Mouse (Mus musculus): ENCODE measurements around the gene Smox. TPM values are rescaled to one million over a fixed set of nuclear protein-coding genes. Genes with fewer than 3 reads are reported as not detected.

Gene Smox
- total and polyA plus RNA-seq, 2 experiments from 2014 or later: 55.4 to 67.9 TPM

GRCm38 (mm10) chr2:131527061-131527460 is 35.8 kb downstream of the Smox start:
- ATAC-seq: no peak
- WGBS: 45% methylated on average over 3 of the region's 3 CpGs

DNA sequence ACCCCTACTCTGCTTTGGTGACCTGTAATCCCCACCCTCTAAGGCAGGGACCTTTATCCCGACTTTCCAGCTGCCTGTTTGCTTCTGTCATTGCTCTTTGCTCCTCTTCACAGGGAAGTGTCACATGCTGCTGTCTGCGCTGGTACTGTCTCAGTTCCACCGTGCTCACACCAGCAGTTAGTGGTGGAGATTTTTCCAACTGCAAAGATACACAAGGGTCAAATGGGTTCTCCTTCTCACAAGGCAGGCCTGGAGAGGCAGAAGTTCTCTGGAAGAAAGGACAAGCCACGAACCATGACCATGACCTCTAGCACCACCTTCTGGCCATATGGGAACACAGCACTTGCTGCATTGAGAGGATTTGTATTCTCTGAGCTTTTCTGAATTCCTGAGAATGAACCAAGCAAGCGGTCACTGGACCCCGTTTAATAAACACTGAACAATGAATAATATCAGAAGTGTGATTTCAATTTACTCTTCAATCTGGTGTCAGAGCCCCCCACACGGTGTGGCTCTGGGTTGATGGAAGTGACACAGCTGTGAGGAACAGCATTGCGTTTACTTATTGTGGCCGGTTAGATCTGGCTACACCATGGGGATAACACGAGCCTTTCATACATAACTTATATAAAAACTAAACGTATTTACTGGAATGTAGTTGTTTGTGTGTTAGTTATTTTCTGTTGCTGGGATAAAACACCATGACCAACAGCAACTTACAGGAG is 38.8 kb downstream of the Smox start:
- Histone ChIP-seq H3K27ac (ENCODE audit: low read depth, low read length) (no peak overlapping the region), H3K9me3 (ENCODE audit: low read length) (no peaks in the 10 kb centered on the region), H3K9ac (no peak overlapping the region), H3K4me2 (ENCODE audit: low read depth) (no peak overlapping the region), H3K4me1 (ENCODE audit: insufficient read depth) (no peaks in the 10 kb centered on the region), H3K4me3 (ENCODE audit: low read depth, low read length) (no peak overlapping the region), H3K36me3 (ENCODE audit: insufficient read depth) (peaks cover 14% of the 10 kb centered on the region; the same call in 1 of the 2 replicates), H3K27me3 (ENCODE audit: insufficient read depth, low read length) (no peaks in the 10 kb centered on the region)
- TF ChIP-seq CTCF (IDR thresholded peaks at IDR 0.05; ENCODE audit: low read depth): peak; percentile 91
- ATAC-seq (peak; percentile 69; the same call in 1 of the 2 replicates), DNase-seq (peak; percentile 83)
- WGBS: 37% methylated on average over 11 of the region's 11 CpGs

More at GRCm38 (mm10) chr2:131527061-131527460, 35.8 kb downstream of the Smox start:
- no peaks in the 10 kb centered on the region for H3K27me3 ChIP-seq (ENCODE audit: insufficient read depth, low read length)
- no peak overlapping the region for H3K4me2 ChIP-seq (ENCODE audit: low read depth)
- no peaks in the 10 kb centered on the region for H3K9me3 ChIP-seq (ENCODE audit: low read length)
- H3K27ac ChIP-seq (ENCODE audit: low read depth, low read length): no peak overlapping the region
- H3K4me1 ChIP-seq (ENCODE audit: insufficient read depth): no peaks in the 10 kb centered on the region
- H3K36me3 ChIP-seq (ENCODE audit: insufficient read depth): peaks cover 22% of the 10 kb centered on the region
- peak; percentile 66 for TF ChIP-seq CTCF (IDR thresholded peaks at IDR 0.05; ENCODE audit: low read depth)
- no peak overlapping the region for H3K4me3 ChIP-seq (ENCODE audit: low read depth, low read length)
- DNase-seq: peak; percentile 43
- no peak overlapping the region for H3K9ac ChIP-seq

DNA sequence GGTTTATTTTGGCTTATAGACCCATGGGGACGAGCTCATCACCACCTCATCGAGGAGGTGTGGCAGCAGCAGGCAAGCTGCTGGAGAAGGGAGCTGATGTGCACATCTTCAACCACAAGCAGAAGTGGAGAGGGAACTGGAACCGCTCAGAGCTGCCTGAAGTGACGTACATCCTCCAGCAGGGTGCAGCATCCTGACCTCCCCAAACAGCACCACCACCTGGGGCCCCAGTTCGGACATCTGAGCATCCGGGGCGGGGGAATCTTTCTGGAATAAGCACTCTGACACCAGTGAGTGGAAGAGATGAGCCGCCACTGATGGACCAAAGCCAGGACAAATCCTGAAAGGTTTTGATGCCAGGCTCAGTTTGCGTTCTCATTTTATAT is 39.3 kb downstream of the Smox start:
- DNase-seq (peak; percentile 39), ATAC-seq (peak; percentile 60)
- H3K4me2 ChIP-seq (ENCODE audit: low read depth): no peak overlapping the region
- peak; percentile 71 for TF ChIP-seq CTCF (IDR thresholded peaks at IDR 0.05; ENCODE audit: low read depth)
- H3K9ac ChIP-seq: no peak overlapping the region
- no peaks in the 10 kb centered on the region for H3K9me3 ChIP-seq (ENCODE audit: low read length)
- no peaks in the 10 kb centered on the region for H3K4me1 ChIP-seq (ENCODE audit: insufficient read depth)
- H3K36me3 ChIP-seq (ENCODE audit: insufficient read depth): 0 out of 2 replicates have a peak, but pooled peaks cover 8% of the 10 kb centered on the region
- H3K27ac ChIP-seq (ENCODE audit: low read depth, low read length): no peak overlapping the region
- no peaks in the 10 kb centered on the region for H3K27me3 ChIP-seq (ENCODE audit: insufficient read depth, low read length)
- H3K4me3 ChIP-seq (ENCODE audit: low read depth, low read length): no peak overlapping the region
- WGBS: 19% methylated on average over 9 of the region's 9 CpGs

DNA sequence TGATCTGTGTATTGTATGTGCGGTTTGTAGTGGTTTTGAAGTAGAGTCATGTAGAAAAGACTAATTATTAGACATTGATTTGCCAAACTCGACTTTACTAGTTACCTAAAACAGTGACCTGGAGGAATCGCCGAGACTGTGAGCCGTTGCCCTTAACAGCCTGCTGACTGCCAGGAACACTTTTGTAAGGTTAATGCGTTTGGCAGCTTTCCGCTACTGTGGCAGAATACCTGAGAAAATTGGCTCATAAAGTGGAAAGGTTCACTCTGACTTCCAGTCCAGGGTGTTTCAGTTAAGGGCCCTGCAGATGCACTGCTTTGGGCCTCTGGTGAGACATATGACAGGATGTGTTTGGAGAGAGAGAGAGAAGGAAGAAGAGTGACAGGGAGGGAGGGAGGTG is 40.0 kb downstream of the Smox start:
- ATAC-seq: no peak
- WGBS: 85% methylated on average over 7 of the region's 7 CpGs

DNA sequence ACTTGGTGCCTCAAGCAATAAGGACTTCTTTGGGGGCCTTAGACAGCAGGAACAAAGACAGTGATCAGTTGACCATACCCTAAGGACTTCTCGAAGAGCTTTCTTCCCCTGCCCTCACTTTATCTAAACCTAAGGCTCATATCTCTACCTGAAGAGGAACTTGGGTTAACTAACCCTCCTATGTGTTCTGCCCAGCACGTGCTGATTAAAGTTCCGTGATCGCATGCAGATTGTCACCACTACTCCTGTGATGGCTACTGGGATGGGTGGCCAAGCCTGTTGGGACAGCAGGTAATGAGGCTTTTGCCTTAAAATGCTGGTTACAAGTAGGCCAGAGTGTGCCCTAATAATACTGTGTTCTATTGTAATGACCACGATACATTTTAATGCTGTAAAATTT is 43.9 kb downstream of the Smox start:
- Histone ChIP-seq H3K27ac (ENCODE audit: low read depth, low read length) (no peak overlapping the region), H3K4me1 (ENCODE audit: insufficient read depth) (no peaks in the 10 kb centered on the region), H3K4me2 (ENCODE audit: low read depth) (no peak overlapping the region), H3K9me3 (ENCODE audit: low read length) (no peaks in the 10 kb centered on the region), H3K27me3 (ENCODE audit: insufficient read depth, low read length) (no peaks in the 10 kb centered on the region), H3K4me3 (ENCODE audit: low read depth, low read length) (no peak overlapping the region), H3K9ac (no peak overlapping the region), H3K36me3 (ENCODE audit: insufficient read depth) (no peaks in the 10 kb centered on the region)
- no peak for TF ChIP-seq CTCF (IDR thresholded peaks at IDR 0.05; ENCODE audit: low read depth)
- ATAC-seq (no peak), DNase-seq (no peak)
- 89% methylated on average over 5 of the region's 5 CpGs for WGBS

More for the DNA sequence above, 40.0 kb downstream of the Smox start:
- H3K4me3 ChIP-seq (ENCODE audit: low read depth, low read length): no peak overlapping the region
- H3K9me3 ChIP-seq (ENCODE audit: low read length): no peaks in the 10 kb centered on the region
- 0 out of 2 replicates have a peak, but pooled peaks cover 4% of the 10 kb centered on the region for H3K36me3 ChIP-seq (ENCODE audit: insufficient read depth)
- no peak overlapping the region for H3K9ac ChIP-seq
- no peak for DNase-seq
- H3K4me1 ChIP-seq (ENCODE audit: insufficient read depth): no peaks in the 10 kb centered on the region
- no peak overlapping the region for H3K27ac ChIP-seq (ENCODE audit: low read depth, low read length)
- no peaks in the 10 kb centered on the region for H3K27me3 ChIP-seq (ENCODE audit: insufficient read depth, low read length)
- H3K4me2 ChIP-seq (ENCODE audit: low read depth): no peak overlapping the region
- no peak for TF ChIP-seq CTCF (IDR thresholded peaks at IDR 0.05; ENCODE audit: low read depth)

DNA sequence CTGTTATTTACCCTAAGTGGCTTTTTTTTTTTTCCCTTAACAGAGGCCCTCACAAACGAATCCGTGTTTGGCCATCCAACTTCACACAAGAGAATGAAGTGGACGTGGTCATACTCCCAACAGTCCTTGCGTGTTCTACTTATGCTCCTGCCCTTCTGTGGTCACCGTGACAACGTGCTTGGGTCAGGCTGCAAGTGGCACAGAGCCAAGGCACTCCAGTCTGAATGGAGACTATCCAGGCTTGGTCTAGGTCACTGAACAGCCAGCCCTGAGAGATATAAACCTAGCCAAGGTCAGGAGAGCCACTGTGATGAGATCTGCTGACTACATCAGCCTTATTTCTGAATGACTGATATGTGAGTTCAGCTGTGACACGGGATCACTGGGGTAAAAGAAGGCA is 47.0 kb downstream of the Smox start:
- DNase-seq: no peak
- WGBS: 47% methylated on average over 7 of the region's 7 CpGs
- H3K9me3 ChIP-seq (ENCODE audit: low read length): no peaks in the 10 kb centered on the region

DNA sequence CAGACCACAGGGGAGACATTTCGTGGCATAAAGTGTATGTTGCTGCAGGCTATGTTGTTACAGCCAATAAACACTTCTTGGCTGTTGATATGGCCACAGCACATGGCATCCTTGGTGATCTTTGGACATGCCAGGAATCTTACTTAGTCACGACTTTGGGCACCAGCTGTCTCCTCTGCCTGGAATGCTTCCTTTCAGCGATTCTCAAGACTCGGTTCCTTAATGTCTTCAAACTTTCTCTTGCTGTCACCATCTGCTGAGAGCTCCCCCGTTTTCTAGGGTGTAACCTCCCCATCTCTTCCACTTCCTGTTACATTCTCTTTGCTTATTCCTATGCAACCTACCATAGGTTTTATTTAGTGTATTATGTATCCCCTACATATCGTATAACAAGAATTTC is 48.5 kb downstream of the Smox start:
- no peaks in the 10 kb centered on the region for H3K9me3 ChIP-seq (ENCODE audit: low read length)
- no peak for DNase-seq
- no peak for ATAC-seq

More for the DNA sequence above, 47.0 kb downstream of the Smox start:
- H3K36me3 ChIP-seq (ENCODE audit: insufficient read depth): no peaks in the 10 kb centered on the region
- no peaks in the 10 kb centered on the region for H3K4me1 ChIP-seq (ENCODE audit: insufficient read depth)
- H3K4me3 ChIP-seq (ENCODE audit: low read depth, low read length): no peak overlapping the region
- no peak overlapping the region for H3K4me2 ChIP-seq (ENCODE audit: low read depth)
- H3K27me3 ChIP-seq (ENCODE audit: insufficient read depth, low read length): no peaks in the 10 kb centered on the region
- ATAC-seq: peak; percentile 36; the same call in 1 of the 2 replicates
- H3K9ac ChIP-seq: no peak overlapping the region
- H3K27ac ChIP-seq (ENCODE audit: low read depth, low read length): no peak overlapping the region
- TF ChIP-seq CTCF (IDR thresholded peaks at IDR 0.05; ENCODE audit: low read depth): no peak

More for the DNA sequence above, 48.5 kb downstream of the Smox start:
- H3K36me3 ChIP-seq (ENCODE audit: insufficient read depth): no peaks in the 10 kb centered on the region
- no peaks in the 10 kb centered on the region for H3K4me1 ChIP-seq (ENCODE audit: insufficient read depth)
- H3K27ac ChIP-seq (ENCODE audit: low read depth, low read length): no peak overlapping the region
- no peak for TF ChIP-seq CTCF (IDR thresholded peaks at IDR 0.05; ENCODE audit: low read depth)
- H3K4me2 ChIP-seq (ENCODE audit: low read depth): no peak overlapping the region
- no peak overlapping the region for H3K4me3 ChIP-seq (ENCODE audit: low read depth, low read length)
- WGBS: 81% methylated on average over 6 of the region's 6 CpGs
- no peaks in the 10 kb centered on the region for H3K27me3 ChIP-seq (ENCODE audit: insufficient read depth, low read length)
- no peak overlapping the region for H3K9ac ChIP-seq

Data from forebrain, postnatal 0 days (tissue).